Mouse (Mus musculus): ENCODE data around the gene Cyb561d1.
A peak's percentile ranks its signal among the peaks of the same experiment; 100 is the strongest.

The Cyb561d1 gene

GRCm38 (mm10) chr3:108203621-108204325 is 2.8 kb upstream of the Cyb561d1 start:
- peak; percentile 75 for DNase-seq (ENCODE audit: low spot score)

GRCm38 (mm10) chr3:108203212-108203611 is 2.2 kb upstream of the Cyb561d1 start:
- no peak for DNase-seq (ENCODE audit: low spot score)

GRCm38 (mm10) chr3:108202506-108202905 is 1.5 kb upstream of the Cyb561d1 start:
- no peak for DNase-seq (ENCODE audit: low spot score)

- no peak for DNase-seq (ENCODE audit: low spot score)
These were observed 1.8 kb downstream of the Cyb561d1 start for GRCm38 (mm10) chr3:108199231-108199630.

GRCm38 (mm10) chr3:108197066-108197497 is 3.9 kb downstream of the Cyb561d1 start:
- DNase-seq (ENCODE audit: low spot score): no peak

GRCm38 (mm10) chr3:108195941-108196590 is 4.9 kb downstream of the Cyb561d1 start:
- no peak for DNase-seq (ENCODE audit: low spot score)

- DNase-seq (ENCODE audit: low spot score): no peak
These were observed 5.7 kb downstream of the Cyb561d1 start for GRCm38 (mm10) chr3:108195287-108195686.

GRCm38 (mm10) chr3:108193686-108194085 is 7.3 kb downstream of the Cyb561d1 start:
- DNase-seq (ENCODE audit: low spot score): no peak

GRCm38 (mm10) chr3:108189897-108190296 is 11.1 kb downstream of the Cyb561d1 start:
- no peak for DNase-seq (ENCODE audit: low spot score)

GRCm38 (mm10) chr3:108188716-108189490 is 12.1 kb downstream of the Cyb561d1 start:
- DNase-seq (ENCODE audit: low spot score): no peak

GRCm38 (mm10) chr3:108187111-108187795 is 13.8 kb downstream of the Cyb561d1 start:
- DNase-seq (ENCODE audit: low spot score): no peak

- no peak for DNase-seq (ENCODE audit: low spot score)
These were observed 14.6 kb downstream of the Cyb561d1 start, which contains the start of gene Amigo1 for GRCm38 (mm10) chr3:108186098-108187047. Gene Amigo1 (plus strand): TSS chr3:108186335.

GRCm38 (mm10) chr3:108185460-108186097 is 15.4 kb downstream of the Cyb561d1 start:
- no peak for DNase-seq (ENCODE audit: low spot score)

GRCm38 (mm10) chr3:108184742-108185141 is 16.3 kb downstream of the Cyb561d1 start:
- no peak for DNase-seq (ENCODE audit: low spot score)

GRCm38 (mm10) chr3:108180514-108180913 is 20.5 kb downstream of the Cyb561d1 start:
- DNase-seq (ENCODE audit: low spot score): no peak

- no peak for DNase-seq (ENCODE audit: low spot score)
These were observed 22.0 kb downstream of the Cyb561d1 start for GRCm38 (mm10) chr3:108178756-108179715.

- no peak for DNase-seq (ENCODE audit: low spot score)
These were observed 26.1 kb downstream of the Cyb561d1 start for GRCm38 (mm10) chr3:108174672-108175531.

- DNase-seq (ENCODE audit: low spot score): no peak
These were observed 31.8 kb downstream of the Cyb561d1 start for GRCm38 (mm10) chr3:108169199-108169598.

Measured in ovary, postnatal 10 days (tissue).